Mouse (Mus musculus): ENCODE results near the gene Pmpca.

DNA sequence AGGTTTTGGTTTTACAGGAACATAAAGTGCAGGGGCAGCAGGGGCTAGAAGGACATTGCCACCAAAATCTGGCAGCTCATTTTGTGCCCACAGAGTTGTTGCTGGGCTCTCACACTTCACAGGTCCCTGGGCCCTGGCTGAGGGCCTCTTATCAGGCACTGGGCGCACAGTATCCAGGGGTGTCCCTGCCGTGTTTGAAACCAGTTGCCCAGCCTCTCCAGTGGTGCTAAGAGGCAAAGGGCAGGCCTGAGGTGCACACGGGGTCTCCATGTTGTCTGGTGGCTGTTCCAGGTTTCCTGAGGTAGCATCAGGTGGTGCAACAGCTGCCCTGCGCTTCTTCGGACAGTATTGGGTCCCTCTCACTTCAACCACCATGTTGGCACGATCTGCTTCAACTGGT is 50.5 kb downstream of the Pmpca start:
- TF ChIP-seq CTCF (IDR thresholded peaks at IDR 0.05; ENCODE audit: low read depth) = no peak
- TF ChIP-seq EP300 (IDR thresholded peaks at IDR 0.05; ENCODE audit: low read depth) = no peak
